Mouse (Mus musculus) ES-Bruce4 (cell line): ENCODE data around the gene Nisch. TPM values are rescaled to one million over a fixed set of nuclear protein-coding genes. Genes with fewer than 3 reads are reported as not detected.

Experiments used
- H3K27ac ChIP-seq: 2 replicates; pipeline ENCODE4 v1.5.1; 2012; ENCODE audit warnings: low read length, inconsistent platforms; ENCODE audit not compliant: insufficient read depth
- H3K27me3 ChIP-seq: 2 replicates; pipeline ENCODE4 v1.6.1; 2012; ENCODE audit warnings: mild to moderate bottlenecking, low read length, inconsistent platforms; ENCODE audit not compliant: control insufficient read depth, poor library complexity, insufficient read depth, severe bottlenecking
- H3K36me3 ChIP-seq: 2 replicates; pipeline ENCODE4 v1.6.1; 2012; ENCODE audit warnings: inconsistent platforms, mild to moderate bottlenecking, low read length, moderate library complexity; ENCODE audit not compliant: control insufficient read depth, poor library complexity, insufficient read depth, severe bottlenecking
- H3K4me1 ChIP-seq: one replicate; pipeline ENCODE4 v1.8.1; 2011; ENCODE audit warnings: low read length; ENCODE audit not compliant: control insufficient read depth, insufficient read depth
- H3K4me3 ChIP-seq: 2 replicates; pipeline ENCODE4 v1.5.1; 2011; ENCODE audit warnings: low read depth, mild to moderate bottlenecking, low read length
- H3K9ac ChIP-seq: 2 replicates; pipeline ENCODE4 v1.6.1; 2012; ENCODE audit warnings: low read depth, mild to moderate bottlenecking, inconsistent platforms; ENCODE audit not compliant: poor library complexity, severe bottlenecking
- H3K9me3 ChIP-seq: replicated peaks from 2 replicates; pipeline ENCODE4 v1.6.1; 2012; ENCODE audit warnings: mild to moderate bottlenecking, low read length, inconsistent platforms; ENCODE audit not compliant: control insufficient read depth, poor library complexity, insufficient read depth, severe bottlenecking
- CTCF ChIP-seq: IDR thresholded peaks from one replicate; pipeline ENCODE4 v1.8.1; 2011; ENCODE audit warnings: low read depth, low read length
- EP300 ChIP-seq: IDR thresholded peaks from 2 replicates; pipeline ENCODE4 v1.6.1; 2011; ENCODE audit warnings: low read depth, low read length; ENCODE audit not compliant: insufficient read depth
- POLR2A ChIP-seq: IDR thresholded peaks from one replicate; pipeline ENCODE4 v1.8.1; 2011; ENCODE audit warnings: low read length; ENCODE audit not compliant: insufficient read depth
- polyA plus RNA-seq: library from polyadenylated mRNA; stranded (reverse); fragments of >200 nt; gene quantifications from 2 replicates; pipeline ENCODE4 v1.2.4, GENCODE M21; 2011; ENCODE audit warnings: low read depth; ENCODE audit not compliant: missing spikeins, insufficient read depth, insufficient read length

Gene Nisch
- polyA plus RNA-seq, 1 experiment, result 335 TPM

DNA sequence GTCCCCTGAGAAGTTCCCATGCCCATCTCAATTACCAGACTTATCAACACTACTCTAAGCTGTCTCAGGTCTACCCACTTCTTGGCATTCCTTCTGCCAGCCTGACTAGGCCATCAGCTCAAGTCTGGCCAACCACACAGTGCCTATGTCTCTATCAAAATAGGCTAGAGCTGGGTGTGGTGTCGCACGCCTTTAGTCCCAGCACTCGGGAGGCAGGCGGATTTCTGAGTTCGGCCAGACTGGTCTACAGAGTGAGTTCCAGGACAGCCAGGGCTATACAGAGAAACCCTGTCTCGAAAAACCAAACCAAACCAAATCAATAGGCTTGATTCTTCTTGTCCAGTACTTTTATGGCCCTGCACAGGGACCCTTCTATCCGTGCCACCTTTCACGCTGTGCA is 89.9 kb downstream of the Nisch start:
- no peak for TF ChIP-seq POLR2A
- TF ChIP-seq EP300, result no peak
- no peak for TF ChIP-seq CTCF
- Histone ChIP-seq H3K4me3 (no peak overlapping the region), H3K27ac (no peak overlapping the region), H3K4me1 (no peaks in the 10 kb centered on the region), H3K27me3 (no peaks in the 10 kb centered on the region), H3K9me3 (no peaks in the 10 kb centered on the region), H3K9ac (no peak overlapping the region), H3K36me3 (peaks cover 4% of the 10 kb centered on the region)

GRCm38 (mm10) chr14:31125106-31126075 is 91.4 kb downstream of the Nisch start:
- no peak overlapping the region for H3K9ac ChIP-seq
- no peaks in the 10 kb centered on the region for H3K4me1 ChIP-seq
- H3K27ac ChIP-seq, result peak overlapping the region; percentile 34
- no peaks in the 10 kb centered on the region for H3K27me3 ChIP-seq
- peaks cover 4% of the 10 kb centered on the region for H3K36me3 ChIP-seq
- TF ChIP-seq CTCF (no peak), POLR2A (no peak), EP300 (no peak)
- no peak overlapping the region for H3K4me3 ChIP-seq
- H3K9me3 ChIP-seq, result no peaks in the 10 kb centered on the region

Other genes with a start within 250 kb of the Nisch start
- gene Glt8d1, start 215.5 kb downstream of the Nisch start, polyA plus RNA-seq, result 29.1 and 36.4 TPM in 2 replicates
- gene Spcs1, start 215.3 kb downstream of the Nisch start, polyA plus RNA-seq, result 126 and 132 TPM in 2 replicates
- 84.5 and 86.9 TPM in 2 replicates for gene Pbrm1, start 197.8 kb downstream of the Nisch start, polyA plus RNA-seq
- gene Gnl3, start 197.8 kb downstream of the Nisch start, polyA plus RNA-seq, result 380 and 391 TPM in 2 replicates
- 17.1 and 17.2 TPM in 2 replicates for gene Smim4, start 88.0 kb downstream of the Nisch start, polyA plus RNA-seq
- 141 and 173 TPM in 2 replicates for gene Nt5dc2, start 85.9 kb downstream of the Nisch start, polyA plus RNA-seq
- gene Stab1, start 48.3 kb downstream of the Nisch start, polyA plus RNA-seq, result 0.57 and 0.72 TPM in 2 replicates
- gene Tnnc1, start 8.6 kb downstream of the Nisch start, polyA plus RNA-seq, result 7.6 and 9.5 TPM in 2 replicates
- gene Sema3g, start 914 bp upstream of the Nisch start, polyA plus RNA-seq, result not detected in 2 replicates
- gene Phf7, start 34.4 kb upstream of the Nisch start, polyA plus RNA-seq, result 14.0 and 15.3 TPM in 2 replicates
- gene Bap1, start 34.5 kb upstream of the Nisch start, polyA plus RNA-seq, result 42.2 and 44.3 TPM in 2 replicates
- 2.9 and 3.0 TPM in 2 replicates for gene Dnah1, start 107.0 kb upstream of the Nisch start, polyA plus RNA-seq
- gene Capn7, start 119.7 kb upstream of the Nisch start, polyA plus RNA-seq, result 22.8 and 23.2 TPM in 2 replicates
- gene Sh3bp5, start 219.1 kb upstream of the Nisch start, polyA plus RNA-seq, result 8.6 TPM in 2 replicates